Mouse (Mus musculus): ENCODE data around the gene Rab5if.

DNA sequence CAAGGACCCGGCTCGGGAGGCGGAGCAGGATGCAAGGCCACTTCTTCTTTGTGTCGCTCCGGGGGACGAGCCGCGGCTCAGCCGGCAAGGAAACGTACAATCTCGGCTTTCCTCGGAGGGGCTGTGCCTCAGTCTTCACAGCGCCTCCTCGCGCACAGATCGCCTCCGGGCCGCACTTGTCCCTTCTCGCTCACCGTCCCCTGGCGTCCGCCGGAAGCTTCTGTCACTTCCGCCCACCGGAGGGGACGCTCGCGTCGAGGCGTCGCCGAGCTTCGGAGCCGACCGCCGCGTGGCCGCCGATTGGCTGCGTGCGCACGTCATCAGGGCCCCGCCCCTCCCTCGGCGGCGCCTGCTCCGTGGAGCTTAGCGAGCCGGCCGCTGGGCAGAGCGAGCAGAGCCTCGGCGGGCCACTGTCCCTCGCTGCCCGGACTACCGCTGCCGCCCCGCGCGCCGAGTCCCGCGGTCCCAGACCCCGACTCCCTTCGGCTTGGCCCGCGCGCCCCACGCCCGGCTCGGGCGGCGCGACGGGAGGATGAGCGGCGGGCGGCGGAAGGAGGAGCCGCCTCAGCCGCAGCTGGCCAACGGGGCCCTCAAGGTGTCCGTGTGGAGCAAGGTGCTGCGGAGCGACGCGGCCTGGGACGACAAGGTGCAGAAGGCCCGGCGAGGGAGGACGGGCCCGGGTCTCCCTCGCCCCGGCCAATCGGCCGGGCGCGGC, at the start of gene Rab5if:
- TF ChIP-seq TCF12 (IDR thresholded peaks at IDR 0.05; ENCODE audit: insufficient read depth, poor library complexity, severe bottlenecking) (no peak), POLR2AphosphoS2 (IDR thresholded peaks at IDR 0.05; ENCODE audit: insufficient read length, low read depth) (peak; percentile 83), CEBPB (IDR thresholded peaks at IDR 0.05; ENCODE audit: insufficient read depth, poor library complexity, severe bottlenecking) (no peak), USF1 (IDR thresholded peaks at IDR 0.05; ENCODE audit: low read depth) (no peak)

Measured in myocyte (in vitro differentiated cells).